Mouse (Mus musculus): ENCODE measurements around the gene Palm3. TPM values are rescaled to one million over a fixed set of nuclear protein-coding genes. Genes with fewer than 3 reads are reported as not detected.
A peak's percentile ranks its signal among the peaks of the same experiment; 100 is the strongest.

Gene Palm3
- polyA plus RNA-seq, 1 experiment from 2014 or later, result 2.0 TPM

DNA sequence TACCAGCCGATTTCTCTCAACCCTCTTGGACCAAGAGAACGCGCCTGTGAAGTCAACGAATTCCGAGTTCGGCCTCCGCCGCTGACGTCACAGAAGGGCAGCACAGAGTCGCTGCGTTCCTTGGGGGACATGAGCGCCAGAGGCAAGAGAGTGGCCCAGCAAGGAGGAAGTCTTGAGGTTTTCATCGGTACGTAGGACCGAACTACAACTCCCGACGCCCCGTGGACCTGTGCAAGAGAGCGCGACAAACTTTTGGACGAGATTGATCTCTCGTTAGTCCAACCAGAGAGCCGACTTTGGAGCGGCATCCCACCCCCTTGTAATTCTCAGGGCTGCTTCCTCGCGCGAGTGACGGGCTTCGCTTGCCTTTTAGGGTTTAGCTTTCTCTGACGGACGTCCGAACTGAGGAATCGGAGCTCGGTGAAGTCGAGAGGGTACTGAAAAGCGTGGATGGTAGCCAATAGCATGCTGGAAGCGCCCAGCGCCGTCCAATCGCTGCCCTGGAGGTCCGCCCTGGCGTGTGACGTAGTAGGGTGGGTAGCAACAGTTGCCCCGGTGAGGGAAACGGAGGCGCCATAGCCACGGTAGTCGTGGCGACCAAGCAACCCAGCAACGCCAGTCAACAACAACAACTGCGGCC is 45.1 kb downstream of the Palm3 start, which contains the start of gene Rfx1:
Gene Rfx1, plus strand, starts transcription at position 544 of the 640 bp plus-strand sequence.
- peak within 1 kb of the TSS; percentile 95 for H3K4me3 ChIP-seq (ENCODE audit: low read depth, low read length)
- H3K27me3 ChIP-seq (ENCODE audit: control insufficient read depth, insufficient read depth, low read length), result no peaks in the 10 kb centered on the region
- H3K9ac ChIP-seq (ENCODE audit: low read length), result peak within 1 kb of the TSS; percentile 87
- H3K36me3 ChIP-seq (ENCODE audit: control insufficient read depth, insufficient read depth, low read length), result no peaks in the 10 kb centered on the region
- H3K9me3 ChIP-seq (ENCODE audit: control insufficient read depth, low read length), result no peaks in the 10 kb centered on the region
- DNase-seq (ENCODE audit: low spot score, missing footprints), result peak; percentile 99
- ATAC-seq (ENCODE audit: low FRiP score), result peak; percentile 98
- H3K4me1 ChIP-seq (ENCODE audit: control insufficient read depth, insufficient read depth, low read length), result peaks cover 15% of the 10 kb centered on the region
- H3K27ac ChIP-seq (ENCODE audit: low read depth, low read length), result peak within 1 kb of the TSS; percentile 95
- peak within 1 kb of the TSS; percentile 68 for H3K4me2 ChIP-seq
- WGBS, result under 1% methylated on average over 51 of the region's 51 CpGs

GRCm38 (mm10) chr8:84067047-84067573 is 45.8 kb downstream of the Palm3 start:
- Histone ChIP-seq H3K27me3 (ENCODE audit: control insufficient read depth, insufficient read depth, low read length) (no peaks in the 10 kb centered on the region), H3K4me3 (ENCODE audit: low read depth, low read length) (peak overlapping the region; percentile 95), H3K4me1 (ENCODE audit: control insufficient read depth, insufficient read depth, low read length) (peaks cover 15% of the 10 kb centered on the region), H3K9me3 (ENCODE audit: control insufficient read depth, low read length) (no peaks in the 10 kb centered on the region), H3K4me2 (peak overlapping the region; percentile 37), H3K36me3 (ENCODE audit: control insufficient read depth, insufficient read depth, low read length) (no peaks in the 10 kb centered on the region), H3K27ac (ENCODE audit: low read depth, low read length) (peak overlapping the region; percentile 95), H3K9ac (ENCODE audit: low read length) (peak overlapping the region; percentile 87)
- under 1% methylated on average over 49 of the region's 58 CpGs for WGBS
- DNase-seq (ENCODE audit: low spot score, missing footprints) (peak; percentile 99), ATAC-seq (ENCODE audit: low FRiP score) (peak; percentile 75)

- ATAC-seq (ENCODE audit: low FRiP score), result no peak
- no peaks in the 10 kb centered on the region for H3K9me3 ChIP-seq (ENCODE audit: control insufficient read depth, low read length)
- H3K27me3 ChIP-seq (ENCODE audit: control insufficient read depth, insufficient read depth, low read length), result no peaks in the 10 kb centered on the region
- H3K4me3 ChIP-seq (ENCODE audit: low read depth, low read length), result no peak overlapping the region
- H3K4me1 ChIP-seq (ENCODE audit: control insufficient read depth, insufficient read depth, low read length), result peaks cover 15% of the 10 kb centered on the region
- H3K4me2 ChIP-seq, result peak overlapping the region; percentile 37
- H3K36me3 ChIP-seq (ENCODE audit: control insufficient read depth, insufficient read depth, low read length), result no peaks in the 10 kb centered on the region
- 84% methylated on average over 7 of the region's 7 CpGs for WGBS
- H3K9ac ChIP-seq (ENCODE audit: low read length), result no peak overlapping the region
- no peak for DNase-seq (ENCODE audit: low spot score, missing footprints)
- no peak overlapping the region for H3K27ac ChIP-seq (ENCODE audit: low read depth, low read length)
Measured at GRCm38 (mm10) chr8:84067911-84068310, 46.6 kb downstream of the Palm3 start.

GRCm38 (mm10) chr8:84068316-84069035 is 47.2 kb downstream of the Palm3 start:
- no peak overlapping the region for H3K27ac ChIP-seq (ENCODE audit: low read depth, low read length)
- H3K9me3 ChIP-seq (ENCODE audit: control insufficient read depth, low read length), result no peaks in the 10 kb centered on the region
- 79% methylated on average over 12 of the region's 12 CpGs for WGBS
- H3K9ac ChIP-seq (ENCODE audit: low read length), result no peak overlapping the region
- no peak overlapping the region for H3K4me2 ChIP-seq
- no peak for DNase-seq (ENCODE audit: low spot score, missing footprints)
- ATAC-seq (ENCODE audit: low FRiP score), result no peak
- H3K4me3 ChIP-seq (ENCODE audit: low read depth, low read length), result no peak overlapping the region
- peaks cover 20% of the 10 kb centered on the region for H3K4me1 ChIP-seq (ENCODE audit: control insufficient read depth, insufficient read depth, low read length)
- no peaks in the 10 kb centered on the region for H3K36me3 ChIP-seq (ENCODE audit: control insufficient read depth, insufficient read depth, low read length)
- no peaks in the 10 kb centered on the region for H3K27me3 ChIP-seq (ENCODE audit: control insufficient read depth, insufficient read depth, low read length)

- DNase-seq (ENCODE audit: low spot score, missing footprints) (no peak), ATAC-seq (ENCODE audit: low FRiP score) (no peak)
- no peaks in the 10 kb centered on the region for H3K27me3 ChIP-seq (ENCODE audit: control insufficient read depth, insufficient read depth, low read length)
- H3K4me2 ChIP-seq, result no peak overlapping the region
- no peaks in the 10 kb centered on the region for H3K36me3 ChIP-seq (ENCODE audit: control insufficient read depth, insufficient read depth, low read length)
- no peak overlapping the region for H3K27ac ChIP-seq (ENCODE audit: low read depth, low read length)
- no peak overlapping the region for H3K4me3 ChIP-seq (ENCODE audit: low read depth, low read length)
- no peak overlapping the region for H3K9ac ChIP-seq (ENCODE audit: low read length)
- WGBS, result 55% methylated on average over 1 of the region's 1 CpGs
- H3K9me3 ChIP-seq (ENCODE audit: control insufficient read depth, low read length), result no peaks in the 10 kb centered on the region
- H3K4me1 ChIP-seq (ENCODE audit: control insufficient read depth, insufficient read depth, low read length), result peaks cover 23% of the 10 kb centered on the region
Measured at GRCm38 (mm10) chr8:84069169-84069568, 47.9 kb downstream of the Palm3 start.

- H3K27me3 ChIP-seq (ENCODE audit: control insufficient read depth, insufficient read depth, low read length), result no peaks in the 10 kb centered on the region
- H3K4me2 ChIP-seq, result no peak overlapping the region
- WGBS, result 64% methylated on average over 2 of the region's 2 CpGs
- peaks cover 23% of the 10 kb centered on the region for H3K4me1 ChIP-seq (ENCODE audit: control insufficient read depth, insufficient read depth, low read length)
- H3K4me3 ChIP-seq (ENCODE audit: low read depth, low read length), result no peak overlapping the region
- H3K9me3 ChIP-seq (ENCODE audit: control insufficient read depth, low read length), result no peaks in the 10 kb centered on the region
- DNase-seq (ENCODE audit: low spot score, missing footprints) (no peak), ATAC-seq (ENCODE audit: low FRiP score) (no peak)
- no peaks in the 10 kb centered on the region for H3K36me3 ChIP-seq (ENCODE audit: control insufficient read depth, insufficient read depth, low read length)
- H3K9ac ChIP-seq (ENCODE audit: low read length), result no peak overlapping the region
- H3K27ac ChIP-seq (ENCODE audit: low read depth, low read length), result no peak overlapping the region
Measured at GRCm38 (mm10) chr8:84069750-84070149, 48.5 kb downstream of the Palm3 start.

GRCm38 (mm10) chr8:84070241-84070640 is 49.0 kb downstream of the Palm3 start:
- H3K4me3 ChIP-seq (ENCODE audit: low read depth, low read length), result no peak overlapping the region
- WGBS, result 85% methylated on average over 5 of the region's 5 CpGs
- H3K27ac ChIP-seq (ENCODE audit: low read depth, low read length), result no peak overlapping the region
- peaks cover 23% of the 10 kb centered on the region for H3K4me1 ChIP-seq (ENCODE audit: control insufficient read depth, insufficient read depth, low read length)
- H3K9me3 ChIP-seq (ENCODE audit: control insufficient read depth, low read length), result no peaks in the 10 kb centered on the region
- no peak overlapping the region for H3K4me2 ChIP-seq
- no peaks in the 10 kb centered on the region for H3K27me3 ChIP-seq (ENCODE audit: control insufficient read depth, insufficient read depth, low read length)
- DNase-seq (ENCODE audit: low spot score, missing footprints), result no peak
- H3K36me3 ChIP-seq (ENCODE audit: control insufficient read depth, insufficient read depth, low read length), result no peaks in the 10 kb centered on the region
- ATAC-seq (ENCODE audit: low FRiP score), result no peak
- H3K9ac ChIP-seq (ENCODE audit: low read length), result no peak overlapping the region

DNA sequence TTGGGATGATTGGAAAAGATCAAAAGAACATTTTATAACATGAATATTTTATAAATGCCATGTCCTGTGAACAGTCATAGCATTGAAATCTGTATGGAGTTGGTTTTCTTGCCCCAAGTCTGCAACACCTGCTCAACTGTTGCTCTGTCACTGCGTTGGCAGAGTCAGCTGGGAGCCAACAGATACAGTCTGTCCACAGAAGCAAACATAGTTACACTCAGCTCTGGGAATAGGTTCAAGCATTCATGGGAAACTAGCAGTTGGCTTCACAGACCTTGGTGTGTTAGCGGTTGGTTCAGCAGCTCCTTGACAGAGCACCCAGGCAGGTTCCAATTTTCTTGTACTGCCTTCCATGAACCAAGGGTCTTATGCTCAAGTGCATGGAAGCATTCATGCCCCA is 49.4 kb downstream of the Palm3 start:
- Histone ChIP-seq H3K4me1 (ENCODE audit: control insufficient read depth, insufficient read depth, low read length) (peaks cover 23% of the 10 kb centered on the region), H3K9ac (ENCODE audit: low read length) (no peak overlapping the region), H3K4me2 (no peak overlapping the region), H3K36me3 (ENCODE audit: control insufficient read depth, insufficient read depth, low read length) (no peaks in the 10 kb centered on the region), H3K27me3 (ENCODE audit: control insufficient read depth, insufficient read depth, low read length) (no peaks in the 10 kb centered on the region), H3K4me3 (ENCODE audit: low read depth, low read length) (no peak overlapping the region), H3K9me3 (ENCODE audit: control insufficient read depth, low read length) (no peaks in the 10 kb centered on the region), H3K27ac (ENCODE audit: low read depth, low read length) (no peak overlapping the region)
- 94% methylated on average over 2 of the region's 2 CpGs for WGBS
- no peak for ATAC-seq (ENCODE audit: low FRiP score)
- DNase-seq (ENCODE audit: low spot score, missing footprints), result no peak

- no peak overlapping the region for H3K27ac ChIP-seq (ENCODE audit: low read depth, low read length)
- no peak overlapping the region for H3K4me3 ChIP-seq (ENCODE audit: low read depth, low read length)
- peaks cover 23% of the 10 kb centered on the region for H3K4me1 ChIP-seq (ENCODE audit: control insufficient read depth, insufficient read depth, low read length)
- no peaks in the 10 kb centered on the region for H3K9me3 ChIP-seq (ENCODE audit: control insufficient read depth, low read length)
- no peak overlapping the region for H3K4me2 ChIP-seq
- DNase-seq (ENCODE audit: low spot score, missing footprints) (no peak), ATAC-seq (ENCODE audit: low FRiP score) (no peak)
- no peak overlapping the region for H3K9ac ChIP-seq (ENCODE audit: low read length)
- no peaks in the 10 kb centered on the region for H3K36me3 ChIP-seq (ENCODE audit: control insufficient read depth, insufficient read depth, low read length)
- 74% methylated on average over 3 of the region's 3 CpGs for WGBS
- H3K27me3 ChIP-seq (ENCODE audit: control insufficient read depth, insufficient read depth, low read length), result no peaks in the 10 kb centered on the region
Measured at GRCm38 (mm10) chr8:84071921-84072320, 50.6 kb downstream of the Palm3 start.

Measured in midbrain, embryonic 11.5 days (tissue).